In the genomic region with DNA sequence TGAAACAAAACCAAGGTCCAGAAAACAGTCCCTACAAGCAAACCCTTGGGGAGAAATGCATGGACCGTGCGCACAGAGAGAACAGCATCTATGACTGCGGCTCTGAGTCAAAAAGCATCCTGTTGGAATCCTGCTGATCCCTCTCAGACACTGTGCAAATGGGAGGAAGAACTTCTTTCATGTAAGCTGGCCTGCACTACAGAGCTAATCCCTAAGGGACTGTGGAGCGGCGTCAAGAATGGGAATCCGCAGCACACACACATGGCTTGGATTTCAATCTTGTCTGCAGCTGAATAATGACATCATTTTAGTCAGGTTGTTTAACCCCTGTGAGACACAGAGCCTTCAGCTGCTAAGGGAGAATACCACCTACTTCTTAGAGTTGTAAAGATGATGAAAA, we compare ENCODE assay signal across 16 mouse cellular contexts. TPM values are rescaled to one million over a fixed set of nuclear protein-coding genes. Genes with fewer than 3 reads are reported as not detected.
DNase-seq lines count a peak whose midpoint lies in the region; ATAC-seq and TF ChIP-seq lines count a peak whose summit lies in the region.
"Had no signal": no experiment of that assay in that cellular context is flagged by ENCODE, and none has a peak within 500 bp of the region (broad histone marks: within the 10 kb centered on the region; RNA-seq: fewer than 3 reads in every experiment).

No protein-coding gene starts in this region.

- H3K9me3 ChIP-seq in forebrain, embryonic 13.5 days (replicated peaks) = no peaks in the 10 kb centered on the region
- 0 out of 2 replicates have a peak, but pooled peaks cover 2% of the 10 kb centered on the region for H3K9me3 ChIP-seq in hindbrain, postnatal 0 days (ENCODE audit: low read length)
- no peaks in the 10 kb centered on the region for H3K9me3 ChIP-seq in neural tube, embryonic 13.5 days
- H3K9me3 ChIP-seq: liver, embryonic 15.5 days; stomach, embryonic 15.5 days had no signal

- H3K79me2 ChIP-seq in heart, adult 2 months (replicated peaks; ENCODE audit: control insufficient read depth, insufficient read depth, low read length) = no peaks in the 10 kb centered on the region

- ATAC-seq in forebrain, embryonic 13.5 days = peak; percentile 50; the same call in 1 of the 2 replicates
- peak; percentile 59; the same call in 1 of the 2 replicates for ATAC-seq in hindbrain, postnatal 0 days
- ATAC-seq in neural tube, embryonic 13.5 days (ENCODE audit: low read depth) = peak; percentile 51; the same call in 1 of the 2 replicates
- ATAC-seq in monocyte, adult 5-6 weeks (replicated peaks; ENCODE audit: insufficient number of reproducible peaks, low FRiP score, low TSS enrichment, poor library complexity, severe bottlenecking) = no peak
- ATAC-seq: intestine, embryonic 16.5 days had no signal

- no peak overlapping the region for H3K4me2 ChIP-seq in forebrain, embryonic 13.5 days
- H3K4me2 ChIP-seq in hindbrain, postnatal 0 days (ENCODE audit: low read depth, low read length) = no peak overlapping the region
- H3K4me2 ChIP-seq in neural tube, embryonic 13.5 days = no peak overlapping the region
- H3K4me2 ChIP-seq: liver, embryonic 15.5 days; stomach, embryonic 15.5 days had no signal

- TF ChIP-seq CTCF in heart, adult 2 months (IDR thresholded peaks at IDR 0.05) = no peak
- no peak for TF ChIP-seq CTCF in hindbrain, postnatal 0 days (IDR thresholded peaks at IDR 0.05; ENCODE audit: low read depth)

- H3K9ac ChIP-seq in heart, adult 2 months (ENCODE audit: low read depth, low read length) = no peak overlapping the region
- H3K9ac ChIP-seq in forebrain, embryonic 13.5 days = no peak overlapping the region
- H3K9ac ChIP-seq in hindbrain, postnatal 0 days (replicated peaks; ENCODE audit: low read length) = no peak overlapping the region
- H3K9ac ChIP-seq in neural tube, embryonic 13.5 days = 0 out of 2 replicates have a peak overlapping the region, but pooled peaks have one; percentile 8
- H3K9ac ChIP-seq: liver, embryonic 15.5 days; stomach, embryonic 15.5 days had no signal

- no peak for TF ChIP-seq POLR2A in heart, adult 2 months (IDR thresholded peaks at IDR 0.05; ENCODE audit: insufficient read depth, low read depth, low read length)

- no peaks in the 10 kb centered on the region for H3K36me3 ChIP-seq in heart, adult 2 months (ENCODE audit: control insufficient read depth, insufficient read depth, low read length)
- no peaks in the 10 kb centered on the region for H3K36me3 ChIP-seq in forebrain, embryonic 13.5 days (ENCODE audit: poor library complexity, severe bottlenecking)
- no peaks in the 10 kb centered on the region for H3K36me3 ChIP-seq in hindbrain, postnatal 0 days (ENCODE audit: insufficient read depth, low read length)
- H3K36me3 ChIP-seq in neural tube, embryonic 13.5 days = peaks cover 5% of the 10 kb centered on the region
- H3K36me3 ChIP-seq: liver, embryonic 15.5 days; stomach, embryonic 15.5 days had no signal

- no peak for TF ChIP-seq EP300 in heart, adult 2 months (IDR thresholded peaks at IDR 0.05; ENCODE audit: insufficient read depth, low read depth, low read length)

- peak; percentile 7 for DNase-seq in heart, postnatal 4 days
- no peak for DNase-seq in heart, adult 2 months
- DNase-seq in hindbrain, postnatal 0 days (ENCODE audit: low spot score) = peak; percentile 32
- DNase-seq in spleen, postnatal 10 days (ENCODE audit: low spot score in 2 of 2) = no peak
- DNase-seq: adrenal gland, adult 8-10 months; right cerebral cortex, postnatal 14 days; thymus, postnatal 36 days had no signal

- H3K27ac ChIP-seq in heart, adult 2 months = no peak overlapping the region
- no peak overlapping the region for H3K27ac ChIP-seq in forebrain, embryonic 13.5 days
- H3K27ac ChIP-seq in hindbrain, postnatal 0 days = no peak overlapping the region
- H3K27ac ChIP-seq in neural tube, embryonic 13.5 days (replicated peaks) = peak overlapping the region; percentile 49; the same call in 1 of the 2 replicates
- H3K27ac ChIP-seq: liver, embryonic 15.5 days; macrophage; stomach, embryonic 15.5 days had no signal

- intact Hi-C loops in heart, adult 2 months (cut with DNase I) = no loop called here

- WGBS in heart, adult 2 months = 36% methylated on average over 6 of the region's 6 CpGs
- WGBS in forebrain, embryonic 13.5 days = 43% methylated on average over 6 of the region's 6 CpGs
- WGBS in hindbrain, postnatal 0 days = 39% methylated on average over 6 of the region's 6 CpGs
- 46% methylated on average over 6 of the region's 6 CpGs for WGBS in neural tube, embryonic 13.5 days

- no peak overlapping the region for H3K4me3 ChIP-seq in heart, adult 2 months
- H3K4me3 ChIP-seq in forebrain, embryonic 13.5 days = no peak overlapping the region
- H3K4me3 ChIP-seq in hindbrain, postnatal 0 days (ENCODE audit: low read length) = no peak overlapping the region
- no peak overlapping the region for H3K4me3 ChIP-seq in neural tube, embryonic 13.5 days
- H3K4me3 ChIP-seq: liver, embryonic 15.5 days; stomach, embryonic 15.5 days had no signal

- no peaks in the 10 kb centered on the region for H3K27me3 ChIP-seq in heart, adult 2 months (ENCODE audit: control insufficient read depth, insufficient read depth, low read length)
- H3K27me3 ChIP-seq in forebrain, embryonic 13.5 days = no peaks in the 10 kb centered on the region
- no peaks in the 10 kb centered on the region for H3K27me3 ChIP-seq in hindbrain, postnatal 0 days (ENCODE audit: insufficient read depth, low read length)
- no peaks in the 10 kb centered on the region for H3K27me3 ChIP-seq in neural tube, embryonic 13.5 days
- H3K27me3 ChIP-seq: CH12.LX; liver, embryonic 15.5 days; stomach, embryonic 15.5 days had no signal

- no peaks in the 10 kb centered on the region for H3K4me1 ChIP-seq in heart, adult 2 months (ENCODE audit: control insufficient read depth, insufficient read depth, low read length)
- peaks cover 12% of the 10 kb centered on the region; the same call in 1 of the 2 replicates for H3K4me1 ChIP-seq in forebrain, embryonic 13.5 days
- peaks cover 5% of the 10 kb centered on the region; the same call in 1 of the 2 replicates for H3K4me1 ChIP-seq in hindbrain, postnatal 0 days (ENCODE audit: insufficient read depth, low read length)
- peaks cover 25% of the 10 kb centered on the region for H3K4me1 ChIP-seq in neural tube, embryonic 13.5 days (replicated peaks)
- H3K4me1 ChIP-seq: liver, embryonic 15.5 days; stomach, embryonic 15.5 days had no signal

RNA-seq across cellular contexts. Expression of a gene that starts 26.4 kb away (rescaled TPM):
- total RNA-seq in heart, postnatal 4 days (2021) = 10 to 100 TPM in 1 of 2 experiments, 1 to 10 TPM in 1; 9.6 to 16.4 TPM
- 1 to 10 TPM; 2.0 to 3.6 TPM for total RNA-seq in heart, adult 2 months (2021)
- 1.1 and 2.5 TPM in 2 replicates for polyA plus RNA-seq in heart, adult 2 months (2012; rRNA removed)
- polyA plus RNA-seq in forebrain, embryonic 13.5 days (2015; fragmentation: Nextera tagmentation; extraction: Ambion mirVana) = 11.2 and 13.2 TPM in 2 replicates
- 98.1 and 125 TPM in 2 replicates for total RNA-seq in hindbrain, postnatal 0 days (2014; rRNA removed)
- polyA plus RNA-seq in hindbrain, postnatal 0 days (2015; fragmentation: Nextera tagmentation; extraction: Ambion mirVana) = 18.2 and 19.2 TPM in 2 replicates
- 27.5 and 28.2 TPM in 2 replicates for polyA plus RNA-seq in neural tube, embryonic 13.5 days (2015; fragmentation: Nextera tagmentation; extraction: Ambion mirVana)
- not detected in 3 replicates for total RNA-seq in monocyte, adult 5-6 weeks (2017)
- total RNA-seq: neutrophil, adult 5-6 weeks had no signal
- polyA plus RNA-seq: macrophage had no signal

Comparison
In these comparisons a context has a peak if more than half of its experiments do, and no peak if none do; other contexts are left out.
1. DNase-seq: peak in heart, postnatal 4 days (single experiment) and hindbrain, postnatal 0 days (single experiment); none in heart, adult 2 months (0 of 2) and spleen, postnatal 10 days (0 of 2).